Mouse (Mus musculus): ENCODE data around the gene Tap2.

- TF ChIP-seq CTCF (IDR thresholded peaks at IDR 0.05; ENCODE audit: low read depth), result no peak
- TF ChIP-seq EP300 (IDR thresholded peaks at IDR 0.05; ENCODE audit: low read depth), result no peak
These were observed 34.4 kb downstream of the Tap2 start for GRCm38 (mm10) chr17:34237741-34238140.

All from liver, embryonic 14.5 days (tissue).